Mouse (Mus musculus) lung, adult 2 months (tissue): Measurements from ENCODE around the gene Kxd1.

Source experiments
- CTCF ChIP-seq: fragments of 200-500 bp; IDR thresholded peaks from 2 replicates; pipeline ENCODE4 v1.5.1; 2011; ENCODE audit warnings: mild to moderate bottlenecking, low read length, control low read depth; ENCODE audit not compliant: insufficient read depth
- POLR2A ChIP-seq: fragments of 200-500 bp; IDR thresholded peaks from 2 replicates; pipeline ENCODE4 v1.6.1; 2011; ENCODE audit warnings: low read depth, mild to moderate bottlenecking, control low read depth, low read length, borderline replicate concordance; ENCODE audit errors: extremely low read depth

GRCm38 (mm10) chr8:70565561-70565960 is 37.8 kb upstream of the Kxd1 start:
- TF ChIP-seq CTCF: no peak
- TF ChIP-seq POLR2A: no peak
